Mouse (Mus musculus) layer of hippocampus, adult 9-11 months (tissue): ENCODE results near the gene BC107364.
"Not testable (repeated sequence)": the region's sequence is repeated elsewhere in the genome, so short reads cannot be mapped to it uniquely, and the experiment has no call there.

Source experiments
- DNase-seq: peaks from one replicate; pipeline ENCODE4 v3.0.0; 2022

Gene BC107364

GRCm38 (mm10) chr3:96452262-96452661, at the start of gene BC107364:
Gene BC107364, minus strand, starts transcription at chr3:96452306.
- DNase-seq: not testable (repeated sequence)

GRCm38 (mm10) chr3:96501391-96502115, 49.4 kb upstream of the BC107364 start:
- peak; percentile 83 for DNase-seq

GRCm38 (mm10) chr3:96500691-96501265, 48.7 kb upstream of the BC107364 start:
- peak; percentile 88 for DNase-seq

GRCm38 (mm10) chr3:96500289-96500621, 48.1 kb upstream of the BC107364 start:
- peak; percentile 94 for DNase-seq

- DNase-seq: peak; percentile 77
Measured at GRCm38 (mm10) chr3:96499481-96500288, 47.6 kb upstream of the BC107364 start.

- no peak for DNase-seq
Measured at GRCm38 (mm10) chr3:96498476-96499245, 46.6 kb upstream of the BC107364 start.

GRCm38 (mm10) chr3:96497451-96498028, 45.4 kb upstream of the BC107364 start:
- peak; percentile 68 for DNase-seq

- not testable (repeated sequence) for DNase-seq
Measured at GRCm38 (mm10) chr3:96496620-96497275, 44.6 kb upstream of the BC107364 start.

GRCm38 (mm10) chr3:96496216-96496615, 44.1 kb upstream of the BC107364 start:
- DNase-seq: no peak

- no peak for DNase-seq
Measured at GRCm38 (mm10) chr3:96495490-96496210, 43.5 kb upstream of the BC107364 start.

- no peak for DNase-seq
Measured at GRCm38 (mm10) chr3:96494912-96495311, 42.8 kb upstream of the BC107364 start.

- DNase-seq: not testable (repeated sequence)
Measured at GRCm38 (mm10) chr3:96494456-96494855, 42.4 kb upstream of the BC107364 start.

- not testable (repeated sequence) for DNase-seq
Measured at GRCm38 (mm10) chr3:96489636-96490035, 37.5 kb upstream of the BC107364 start.

GRCm38 (mm10) chr3:96488907-96489629, 37.0 kb upstream of the BC107364 start:
- not testable (repeated sequence) for DNase-seq

- DNase-seq: not testable (repeated sequence)
Measured at GRCm38 (mm10) chr3:96488290-96488906, 36.3 kb upstream of the BC107364 start.

GRCm38 (mm10) chr3:96487596-96488289, 35.6 kb upstream of the BC107364 start:
- no peak for DNase-seq

- not testable (repeated sequence) for DNase-seq
Measured at GRCm38 (mm10) chr3:96486828-96487559, 34.9 kb upstream of the BC107364 start.

- not testable (repeated sequence) for DNase-seq
Measured at GRCm38 (mm10) chr3:96486064-96486827, 34.1 kb upstream of the BC107364 start.
